Mouse (Mus musculus) liver, embryonic 14.5 days (tissue): Measurements from ENCODE around the gene Tpd52l1.

Source experiments
- CTCF ChIP-seq: IDR thresholded peaks from 2 replicates; pipeline ENCODE4 v1.5.1; 2016; ENCODE audit warnings: antibody characterized with exemption, low read depth, control low read depth
- EP300 ChIP-seq: IDR thresholded peaks from 2 replicates; pipeline ENCODE4 v1.6.1; 2016; ENCODE audit warnings: antibody characterized with exemption, low read depth

- TF ChIP-seq CTCF = no peak
- TF ChIP-seq EP300 = peak; percentile 44
These were observed 115.3 kb downstream of the Tpd52l1 start for GRCm38 (mm10) chr10:31330286-31330962.
